Mouse (Mus musculus): ENCODE results near the gene Trp53.
"Not testable (repeated sequence)": the region's sequence is repeated elsewhere in the genome, so short reads cannot be mapped to it uniquely, and the experiment has no call there.

GRCm38 (mm10) chr11:69614257-69614588 lies 34.1 kb downstream of the Trp53 start:
- TF ChIP-seq CTCF (IDR thresholded peaks at IDR 0.05; ENCODE audit: low read depth, low read length); POLR2A (IDR thresholded peaks at IDR 0.05; ENCODE audit: insufficient read depth, low read length); EP300 (IDR thresholded peaks at IDR 0.05; ENCODE audit: insufficient read depth, low read depth, low read length): not testable (repeated sequence)
